Mouse (Mus musculus): ENCODE results near the gene Samd3. TPM values are rescaled to one million over a fixed set of nuclear protein-coding genes. Genes with fewer than 3 reads are reported as not detected.

Gene Samd3
- polyA plus RNA-seq, 1 experiment: not detected

- TF ChIP-seq POLR2A (IDR thresholded peaks at IDR 0.05; ENCODE audit: control insufficient read depth, low read depth, low read length) (no peak), CTCF (IDR thresholded peaks at IDR 0.05; ENCODE audit: control insufficient read depth, insufficient read depth, insufficient replicate concordance, low read depth, low read length) (no peak)
- H3K4me3 ChIP-seq (ENCODE audit: control insufficient read depth, low read depth, low read length): no peak overlapping the region
- no peaks in the 10 kb centered on the region for H3K27me3 ChIP-seq (ENCODE audit: control insufficient read depth, insufficient read depth, low read length)
- no peak overlapping the region for H3K27ac ChIP-seq (ENCODE audit: control insufficient read depth, insufficient read depth, low read depth, low read length)
- H3K36me3 ChIP-seq (ENCODE audit: control insufficient read depth, insufficient read depth, low read length): no peaks in the 10 kb centered on the region
- no peaks in the 10 kb centered on the region; the same call in 1 of the 2 replicates for H3K4me1 ChIP-seq (ENCODE audit: control insufficient read depth, insufficient read depth, low read length)
Measured at GRCm38 (mm10) chr10:26297626-26298025, 68.1 kb downstream of the Samd3 start.

GRCm38 (mm10) chr10:26302336-26302735, 72.8 kb downstream of the Samd3 start:
- TF ChIP-seq CTCF (IDR thresholded peaks at IDR 0.05; ENCODE audit: control insufficient read depth, insufficient read depth, insufficient replicate concordance, low read depth, low read length) (no peak), POLR2A (IDR thresholded peaks at IDR 0.05; ENCODE audit: control insufficient read depth, low read depth, low read length) (no peak)
- Histone ChIP-seq H3K27ac (ENCODE audit: control insufficient read depth, insufficient read depth, low read depth, low read length) (no peak overlapping the region), H3K4me3 (ENCODE audit: control insufficient read depth, low read depth, low read length) (no peak overlapping the region), H3K4me1 (ENCODE audit: control insufficient read depth, insufficient read depth, low read length) (no peaks in the 10 kb centered on the region), H3K36me3 (ENCODE audit: control insufficient read depth, insufficient read depth, low read length) (no peaks in the 10 kb centered on the region), H3K27me3 (ENCODE audit: control insufficient read depth, insufficient read depth, low read length) (no peaks in the 10 kb centered on the region)

- no peaks in the 10 kb centered on the region for H3K36me3 ChIP-seq (ENCODE audit: control insufficient read depth, insufficient read depth, low read length)
- no peaks in the 10 kb centered on the region for H3K27me3 ChIP-seq (ENCODE audit: control insufficient read depth, insufficient read depth, low read length)
- no peak overlapping the region for H3K4me3 ChIP-seq (ENCODE audit: control insufficient read depth, low read depth, low read length)
- H3K27ac ChIP-seq (ENCODE audit: control insufficient read depth, insufficient read depth, low read depth, low read length): no peak overlapping the region
- TF ChIP-seq CTCF (IDR thresholded peaks at IDR 0.05; ENCODE audit: control insufficient read depth, insufficient read depth, insufficient replicate concordance, low read depth, low read length): no peak
- no peaks in the 10 kb centered on the region for H3K4me1 ChIP-seq (ENCODE audit: control insufficient read depth, insufficient read depth, low read length)
Measured at GRCm38 (mm10) chr10:26303485-26303884, 74.0 kb downstream of the Samd3 start.

DNA sequence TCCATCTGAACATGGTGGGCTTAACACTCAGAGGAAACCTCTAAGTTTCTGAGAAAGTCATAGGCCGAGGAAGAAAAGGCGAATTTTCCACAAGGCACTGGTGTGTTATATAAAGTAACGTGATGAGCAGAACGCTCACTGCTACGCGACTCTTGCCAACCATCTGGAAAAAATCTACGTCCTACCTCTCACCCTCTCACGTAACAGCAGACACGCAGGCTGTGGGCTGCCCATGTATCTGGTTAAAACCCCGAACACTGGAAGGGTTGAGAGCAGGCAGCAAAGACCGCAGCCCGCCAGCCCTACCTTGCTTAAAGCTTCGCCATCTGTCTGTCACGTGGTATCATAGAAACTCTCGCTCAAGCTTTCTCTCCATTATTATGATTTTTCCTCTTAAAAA, 84.8 kb downstream of the Samd3 start:
- Histone ChIP-seq H3K4me3 (ENCODE audit: control insufficient read depth, low read depth, low read length) (no peak overlapping the region), H3K27me3 (ENCODE audit: control insufficient read depth, insufficient read depth, low read length) (no peaks in the 10 kb centered on the region), H3K27ac (ENCODE audit: control insufficient read depth, insufficient read depth, low read depth, low read length) (no peak overlapping the region), H3K36me3 (ENCODE audit: control insufficient read depth, insufficient read depth, low read length) (no peaks in the 10 kb centered on the region), H3K4me1 (ENCODE audit: control insufficient read depth, insufficient read depth, low read length) (no peaks in the 10 kb centered on the region)
- TF ChIP-seq CTCF (IDR thresholded peaks at IDR 0.05; ENCODE audit: control insufficient read depth, insufficient read depth, insufficient replicate concordance, low read depth, low read length): no peak
- no peak for TF ChIP-seq POLR2A (IDR thresholded peaks at IDR 0.05; ENCODE audit: control insufficient read depth, low read depth, low read length)

GRCm38 (mm10) chr10:26320679-26321078, 91.2 kb downstream of the Samd3 start:
- H3K36me3 ChIP-seq (ENCODE audit: control insufficient read depth, insufficient read depth, low read length): no peaks in the 10 kb centered on the region
- H3K4me1 ChIP-seq (ENCODE audit: control insufficient read depth, insufficient read depth, low read length): no peaks in the 10 kb centered on the region
- H3K27ac ChIP-seq (ENCODE audit: control insufficient read depth, insufficient read depth, low read depth, low read length): no peak overlapping the region
- H3K4me3 ChIP-seq (ENCODE audit: control insufficient read depth, low read depth, low read length): no peak overlapping the region
- H3K27me3 ChIP-seq (ENCODE audit: control insufficient read depth, insufficient read depth, low read length): no peaks in the 10 kb centered on the region
- TF ChIP-seq CTCF (IDR thresholded peaks at IDR 0.05; ENCODE audit: control insufficient read depth, insufficient read depth, insufficient replicate concordance, low read depth, low read length): no peak
- no peak for TF ChIP-seq POLR2A (IDR thresholded peaks at IDR 0.05; ENCODE audit: control insufficient read depth, low read depth, low read length)

Other genes with a start within 250 kb of the Samd3 start
- 0.08 and 0.11 TPM in 2 replicates for gene Gm9767, start 151.5 kb upstream of the Samd3 start, polyA plus RNA-seq (2012; rRNA removed)
- gene Tmem200a, start 150.7 kb upstream of the Samd3 start, polyA plus RNA-seq (2012; rRNA removed): 7.4 and 7.8 TPM in 2 replicates
- 0.89 and 1.4 TPM in 2 replicates for gene L3mbtl3, start 146.3 kb downstream of the Samd3 start, polyA plus RNA-seq (2012; rRNA removed)